Mouse (Mus musculus) spleen, postnatal 4 days (tissue): Measurements from ENCODE around the gene Sap30l.
A peak's percentile ranks its signal among the peaks of the same experiment; 100 is the strongest.
"Not testable (repeated sequence)": the region's sequence is repeated elsewhere in the genome, so short reads cannot be mapped to it uniquely, and the experiment has no call there.

ENCODE experiments used
- DNase-seq, 2 experiments: peaks; one replicate each; pipeline ENCODE4 v3.0.0; 2022; ENCODE audit warnings: low spot score in 2 of 2

Gene Sap30l

GRCm38 (mm10) chr11:57800266-57800951, 1.0 kb upstream of the Sap30l start:
- peak in 1 of 2 experiments; percentile 68 for DNase-seq

GRCm38 (mm10) chr11:57801766-57802510, 501 bp downstream of the Sap30l start:
- DNase-seq: peak; percentile 47 to 82

- no peak for DNase-seq
These were observed 1.1 kb downstream of the Sap30l start for GRCm38 (mm10) chr11:57802511-57802870.

GRCm38 (mm10) chr11:57805047-57805446, 3.6 kb downstream of the Sap30l start:
- DNase-seq: no peak

GRCm38 (mm10) chr11:57809017-57809731, 7.7 kb downstream of the Sap30l start:
- DNase-seq: no peak

- DNase-seq: no peak
These were observed 8.3 kb downstream of the Sap30l start for GRCm38 (mm10) chr11:57809732-57810098.

GRCm38 (mm10) chr11:57811006-57811405, 9.6 kb downstream of the Sap30l start:
- no peak for DNase-seq

GRCm38 (mm10) chr11:57812212-57812611, 10.8 kb downstream of the Sap30l start:
- no peak for DNase-seq

- DNase-seq: no peak
These were observed 12.2 kb downstream of the Sap30l start for GRCm38 (mm10) chr11:57813641-57814040.

- DNase-seq: no peak
These were observed 16.8 kb downstream of the Sap30l start for GRCm38 (mm10) chr11:57818189-57818588.

- DNase-seq: peak; percentile 78 to 96
These were observed 18.7 kb downstream of the Sap30l start for GRCm38 (mm10) chr11:57819999-57820581.

GRCm38 (mm10) chr11:57823159-57823558, 21.7 kb downstream of the Sap30l start:
- DNase-seq: not testable (repeated sequence)

GRCm38 (mm10) chr11:57823714-57824113, 22.3 kb downstream of the Sap30l start:
- DNase-seq: no peak

GRCm38 (mm10) chr11:57825234-57825633, 23.8 kb downstream of the Sap30l start:
- DNase-seq: not testable (repeated sequence)

GRCm38 (mm10) chr11:57827048-57827914, 25.8 kb downstream of the Sap30l start:
- no peak for DNase-seq

- no peak for DNase-seq
These were observed 26.6 kb downstream of the Sap30l start for GRCm38 (mm10) chr11:57827915-57828545.

GRCm38 (mm10) chr11:57828955-57829870, 27.8 kb downstream of the Sap30l start:
- DNase-seq: no peak

GRCm38 (mm10) chr11:57829871-57830775, 28.7 kb downstream of the Sap30l start:
- DNase-seq: no peak
